21 mouse cellular contexts compared by ENCODE assay signal in genomic region chr8:96040216-96040615, GRCm38 (mm10).
A peak's percentile ranks its signal among the peaks of the same experiment; 100 is the strongest.
DNase-seq lines count a peak whose midpoint lies in the region; ATAC-seq lines count a peak whose summit lies in the region.
"Had no signal": no experiment of that assay in that cellular context is flagged by ENCODE, and none has a peak within 500 bp of the region (broad histone marks: within the 10 kb centered on the region; RNA-seq: fewer than 3 reads in every experiment).

No protein-coding gene starts in this region.

- WGBS in heart, embryonic 13.5 days: 33% methylated on average over 1 of the region's 1 CpGs
- WGBS in midbrain, embryonic 11.5 days: 78% methylated on average over 1 of the region's 1 CpGs
- 66% methylated on average over 1 of the region's 1 CpGs for WGBS in midbrain, embryonic 13.5 days
- 41% methylated on average over 1 of the region's 1 CpGs for WGBS in kidney, embryonic 15.5 days
- 27% methylated on average over 1 of the region's 1 CpGs for WGBS in limb, embryonic 12.5 days

- no peaks in the 10 kb centered on the region for H3K9me3 ChIP-seq in heart, embryonic 13.5 days
- H3K9me3 ChIP-seq in midbrain, embryonic 11.5 days (ENCODE audit: control insufficient read depth, low read length): no peaks in the 10 kb centered on the region
- H3K9me3 ChIP-seq in midbrain, embryonic 13.5 days: no peaks in the 10 kb centered on the region
- no peaks in the 10 kb centered on the region for H3K9me3 ChIP-seq in kidney, embryonic 15.5 days (replicated peaks)
- H3K9me3 ChIP-seq in limb, embryonic 12.5 days: no peaks in the 10 kb centered on the region
- H3K9me3 ChIP-seq: hindbrain, embryonic 15.5 days; liver, embryonic 13.5 days; lung, embryonic 15.5 days had no signal

- H3K36me3 ChIP-seq in heart, embryonic 13.5 days: no peaks in the 10 kb centered on the region
- no peaks in the 10 kb centered on the region for H3K36me3 ChIP-seq in midbrain, embryonic 11.5 days (ENCODE audit: control insufficient read depth, insufficient read depth, low read length)
- no peaks in the 10 kb centered on the region for H3K36me3 ChIP-seq in midbrain, embryonic 13.5 days
- H3K36me3 ChIP-seq in kidney, embryonic 15.5 days: no peaks in the 10 kb centered on the region
- no peaks in the 10 kb centered on the region for H3K36me3 ChIP-seq in limb, embryonic 12.5 days
- H3K36me3 ChIP-seq: hindbrain, embryonic 15.5 days; liver, embryonic 13.5 days; lung, embryonic 15.5 days had no signal

- ATAC-seq in heart, embryonic 13.5 days (ENCODE audit: extremely low read depth, insufficient number of reproducible peaks, low FRiP score, low TSS enrichment): no peak
- ATAC-seq in midbrain, embryonic 11.5 days (ENCODE audit: low FRiP score): no peak
- ATAC-seq in midbrain, embryonic 13.5 days: no peak
- 0 out of 2 replicates have a peak, but pooled peaks have one; percentile 34 for ATAC-seq in kidney, embryonic 15.5 days (replicated peaks; ENCODE audit: low FRiP score)
- ATAC-seq in limb, embryonic 12.5 days (ENCODE audit: insufficient number of reproducible peaks, insufficient read depth, low FRiP score, low TSS enrichment, low read depth): no peak
- ATAC-seq: forebrain, embryonic 14.5 days; intestine, postnatal 0 days; midbrain, embryonic 16.5 days had no signal

- no peaks in the 10 kb centered on the region for H3K27me3 ChIP-seq in heart, embryonic 13.5 days (replicated peaks)
- no peaks in the 10 kb centered on the region for H3K27me3 ChIP-seq in midbrain, embryonic 11.5 days (ENCODE audit: control insufficient read depth, insufficient read depth, low read length)
- no peaks in the 10 kb centered on the region for H3K27me3 ChIP-seq in midbrain, embryonic 13.5 days
- no peaks in the 10 kb centered on the region for H3K27me3 ChIP-seq in kidney, embryonic 15.5 days
- no peaks in the 10 kb centered on the region for H3K27me3 ChIP-seq in limb, embryonic 12.5 days
- H3K27me3 ChIP-seq: hindbrain, embryonic 15.5 days; liver, embryonic 13.5 days; lung, embryonic 15.5 days had no signal

- DNase-seq in heart, postnatal 14 days: no peak
- DNase-seq in midbrain, embryonic 11.5 days (ENCODE audit: low spot score, missing footprints): peak; percentile 59
- DNase-seq in urinary bladder, postnatal 36 days (ENCODE audit: low spot score in 2 of 2): no peak
- no peak for DNase-seq in right cerebral cortex, postnatal 14 days
- DNase-seq: adrenal gland, postnatal 14 days; cerebellum, adult 11-12 months; gastrocnemius, postnatal 10 days; heart, adult 11 months; heart, postnatal 4 days; left cerebral cortex, postnatal 4 days; liver, embryonic 13.5 days; thymus, postnatal 14 days had no signal

- H3K4me3 ChIP-seq in heart, embryonic 13.5 days: no peak overlapping the region
- no peak overlapping the region for H3K4me3 ChIP-seq in midbrain, embryonic 11.5 days (ENCODE audit: low read depth, low read length)
- no peak overlapping the region for H3K4me3 ChIP-seq in midbrain, embryonic 13.5 days (replicated peaks)
- no peak overlapping the region for H3K4me3 ChIP-seq in kidney, embryonic 15.5 days (replicated peaks)
- no peak overlapping the region for H3K4me3 ChIP-seq in limb, embryonic 12.5 days (replicated peaks)
- H3K4me3 ChIP-seq: hindbrain, embryonic 15.5 days; liver, embryonic 13.5 days; lung, embryonic 15.5 days had no signal

- H3K4me1 ChIP-seq in heart, embryonic 13.5 days: no peaks in the 10 kb centered on the region
- H3K4me1 ChIP-seq in midbrain, embryonic 11.5 days (ENCODE audit: control insufficient read depth, insufficient read depth, low read length): no peaks in the 10 kb centered on the region
- no peaks in the 10 kb centered on the region; the same call in 1 of the 2 replicates for H3K4me1 ChIP-seq in midbrain, embryonic 13.5 days (replicated peaks)
- H3K4me1 ChIP-seq in kidney, embryonic 15.5 days: peaks cover 20% of the 10 kb centered on the region
- H3K4me1 ChIP-seq in limb, embryonic 12.5 days (replicated peaks): peaks cover 15% of the 10 kb centered on the region; the same call in 1 of the 2 replicates
- H3K4me1 ChIP-seq: hindbrain, embryonic 15.5 days; liver, embryonic 13.5 days had no signal

- intact Hi-C loops in heart, postnatal 14 days (cut with DNase I): no loop called here

- no peak overlapping the region for H3K4me2 ChIP-seq in heart, embryonic 13.5 days
- H3K4me2 ChIP-seq in midbrain, embryonic 11.5 days: no peak overlapping the region
- H3K4me2 ChIP-seq in midbrain, embryonic 13.5 days (replicated peaks): no peak overlapping the region
- no peak overlapping the region for H3K4me2 ChIP-seq in kidney, embryonic 15.5 days
- H3K4me2 ChIP-seq in limb, embryonic 12.5 days: no peak overlapping the region
- H3K4me2 ChIP-seq: hindbrain, embryonic 15.5 days; liver, embryonic 13.5 days; lung, embryonic 15.5 days had no signal

- no peak overlapping the region for H3K9ac ChIP-seq in heart, embryonic 13.5 days
- H3K9ac ChIP-seq in midbrain, embryonic 11.5 days (ENCODE audit: low read length): no peak overlapping the region
- H3K9ac ChIP-seq in midbrain, embryonic 13.5 days (replicated peaks): no peak overlapping the region
- H3K9ac ChIP-seq in kidney, embryonic 15.5 days: no peak overlapping the region
- H3K9ac ChIP-seq in limb, embryonic 12.5 days (replicated peaks): no peak overlapping the region
- H3K9ac ChIP-seq: hindbrain, embryonic 15.5 days; liver, embryonic 13.5 days; lung, embryonic 15.5 days had no signal

- peak overlapping the region; percentile 59 for H3K27ac ChIP-seq in heart, embryonic 13.5 days (replicated peaks)
- no peak overlapping the region for H3K27ac ChIP-seq in midbrain, embryonic 11.5 days (ENCODE audit: low read depth, low read length)
- no peak overlapping the region for H3K27ac ChIP-seq in midbrain, embryonic 13.5 days
- peak overlapping the region; percentile 64 for H3K27ac ChIP-seq in kidney, embryonic 15.5 days
- peak overlapping the region; percentile 45; the same call in 1 of the 2 replicates for H3K27ac ChIP-seq in limb, embryonic 12.5 days
- H3K27ac ChIP-seq: hindbrain, embryonic 15.5 days; liver, embryonic 13.5 days; lung, embryonic 15.5 days had no signal

Comparison
In these comparisons a context has a peak if more than half of its experiments do, and no peak if none do; other contexts are left out.
1. H3K27ac ChIP-seq: peak in heart, embryonic 13.5 days (single experiment), kidney, embryonic 15.5 days (single experiment) and limb, embryonic 12.5 days (single experiment); none in midbrain, embryonic 11.5 days (single experiment) and midbrain, embryonic 13.5 days (single experiment).